Mouse (Mus musculus): ENCODE measurements at regions not wholly inside any gene's neighbourhood (a gene's known extent, or its start where the extent isn't known, plus 50 kb on each side); places are given as distances from the start of the nearest gene placed in this dataset.

- DNase-seq, result no peak
Observed at GRCm38 (mm10) chr5:133676791-133677450, 422.6 kb upstream of the Castor2 start.

- DNase-seq, result no peak
Observed at GRCm38 (mm10) chr5:133675636-133676035, 423.9 kb upstream of the Castor2 start.

GRCm38 (mm10) chr5:133666473-133666872 lies 433.0 kb upstream of the Castor2 start:
- no peak for DNase-seq

- no peak for DNase-seq
Observed at GRCm38 (mm10) chr5:133662474-133663256, 436.8 kb upstream of the Castor2 start.

GRCm38 (mm10) chr5:133660351-133660750 lies 439.2 kb upstream of the Castor2 start:
- DNase-seq, result no peak

- no peak for DNase-seq
Observed at GRCm38 (mm10) chr5:133656837-133657236, 442.7 kb upstream of the Castor2 start.

- DNase-seq, result no peak
Observed at GRCm38 (mm10) chr5:133653431-133653830, 446.1 kb upstream of the Castor2 start.

- DNase-seq, result no peak
Observed at GRCm38 (mm10) chr5:133650246-133650645, 449.3 kb upstream of the Castor2 start.

GRCm38 (mm10) chr5:133645696-133646195 lies 453.8 kb upstream of the Castor2 start:
- DNase-seq, result no peak

- no peak for DNase-seq
Observed at GRCm38 (mm10) chr5:133643326-133643725, 456.2 kb upstream of the Castor2 start.

GRCm38 (mm10) chr5:133634481-133634880 lies 465.0 kb upstream of the Castor2 start:
- DNase-seq, result no peak

GRCm38 (mm10) chr5:133631812-133632211 lies 467.7 kb upstream of the Castor2 start:
- DNase-seq, result no peak

- DNase-seq, result no peak
Observed at GRCm38 (mm10) chr5:133619347-133619746, 480.2 kb upstream of the Castor2 start.

- DNase-seq, result no peak
Observed at GRCm38 (mm10) chr5:133601241-133601739, 498.2 kb upstream of the Castor2 start.

GRCm38 (mm10) chr5:133600630-133601029 lies 498.9 kb upstream of the Castor2 start:
- no peak for DNase-seq

- no peak for DNase-seq
Observed at GRCm38 (mm10) chr5:133598105-133598504, 501.4 kb upstream of the Castor2 start.

- no peak for DNase-seq
Observed at GRCm38 (mm10) chr5:133586492-133586891, 513.0 kb upstream of the Castor2 start.

- DNase-seq, result no peak
Observed at GRCm38 (mm10) chr5:133585181-133585580, 514.3 kb upstream of the Castor2 start.

- no peak for DNase-seq
Observed at GRCm38 (mm10) chr5:133576595-133576994, 522.9 kb upstream of the Castor2 start.

GRCm38 (mm10) chr5:133569096-133569495 lies 530.4 kb upstream of the Castor2 start:
- DNase-seq, result no peak

GRCm38 (mm10) chr5:133566506-133566905 lies 533.0 kb upstream of the Castor2 start:
- DNase-seq, result no peak

GRCm38 (mm10) chr5:133550657-133551056 lies 548.9 kb upstream of the Castor2 start:
- DNase-seq, result no peak

GRCm38 (mm10) chr5:133542217-133542616 lies 557.3 kb upstream of the Castor2 start:
- no peak for DNase-seq

GRCm38 (mm10) chr5:133532678-133533077 lies 566.8 kb upstream of the Castor2 start:
- DNase-seq, result no peak
